Mouse (Mus musculus) embryonic facial prominence, embryonic 15.5 days (tissue): ENCODE results near the gene Ptgds. TPM values are rescaled to one million over a fixed set of nuclear protein-coding genes. Genes with fewer than 3 reads are reported as not detected.

Source experiments
- ATAC-seq: fragments of 200-750 bp; cut with Nextera tagmentation; 2 replicates; pipeline ENCODE4 v1.8.0; 2017; ENCODE audit warnings: low read depth, moderate TSS enrichment; ENCODE audit not compliant: insufficient number of reproducible peaks, low FRiP score, low TSS enrichment
- H3K27ac ChIP-seq: fragments of 300-500 bp; sonication (generic); replicated peaks from 2 replicates; pipeline ENCODE4 v1.5.1; 2015; ENCODE audit warnings: mild to moderate bottlenecking, inconsistent platforms
- H3K27me3 ChIP-seq: fragments of 300-500 bp; sonication (generic); 2 replicates; pipeline ENCODE4 v1.6.1; 2015; ENCODE audit warnings: inconsistent platforms
- H3K36me3 ChIP-seq: fragments of 300-500 bp; sonication (generic); 2 replicates; pipeline ENCODE4 v1.6.1; 2015; ENCODE audit warnings: mild to moderate bottlenecking, inconsistent platforms
- H3K4me1 ChIP-seq: fragments of 300-500 bp; sonication (generic); 2 replicates; pipeline ENCODE4 v1.6.1; 2015; ENCODE audit warnings: inconsistent platforms
- H3K4me2 ChIP-seq: fragments of 300-500 bp; sonication (generic); replicated peaks from 2 replicates; pipeline ENCODE4 v1.6.1; 2015; ENCODE audit warnings: mild to moderate bottlenecking, inconsistent platforms
- H3K4me3 ChIP-seq: fragments of 300-500 bp; sonication (generic); replicated peaks from 2 replicates; pipeline ENCODE4 v1.5.1; 2015; ENCODE audit warnings: mild to moderate bottlenecking, inconsistent platforms
- H3K9ac ChIP-seq: fragments of 300-500 bp; sonication (generic); 2 replicates; pipeline ENCODE4 v1.6.1; 2015; ENCODE audit warnings: inconsistent platforms
- H3K9me3 ChIP-seq: fragments of 300-500 bp; sonication (generic); replicated peaks from 2 replicates; pipeline ENCODE4 v1.6.1; 2016; ENCODE audit warnings: inconsistent platforms
- WGBS: fragments of 180-500 bp; shearing (Covaris S2); methylation state at CpG from one replicate; pipeline ENCODE4 v1.1.7; 2015; 5-methylcytosine and 5-hydroxymethylcytosine counted together
- microRNA-seq: library from miRNA; unstranded; fragments of <30 nt; microRNA quantifications from one replicate; pipeline ENCODE4, GENCODE M21; 2016; ENCODE audit warnings: borderline number of aligned reads
- polyA plus RNA-seq: library from polyadenylated mRNA; unstranded; fragments of >200 nt; fragmentation: Nextera tagmentation; extraction: Ambion mirVana; gene quantifications from 2 replicates; pipeline ENCODE4 v1.2.1, GENCODE M21; 2015

Gene Ptgds
- polyA plus RNA-seq, 1 experiment from 2014 or later: 20.8 TPM

GRCm38 (mm10) chr2:25423626-25424025 lies 46.2 kb downstream of the Ptgds start:
- H3K4me1 ChIP-seq: peaks cover 11% of the 10 kb centered on the region; the same call in 1 of the 2 replicates
- H3K9me3 ChIP-seq: no peaks in the 10 kb centered on the region
- no peak overlapping the region for H3K27ac ChIP-seq
- H3K36me3 ChIP-seq: no peaks in the 10 kb centered on the region
- no peak for ATAC-seq
- H3K27me3 ChIP-seq: peaks cover 29% of the 10 kb centered on the region
- H3K9ac ChIP-seq: no peak overlapping the region
- H3K4me2 ChIP-seq: no peak overlapping the region
- 71% methylated on average over 1 of the region's 1 CpGs for WGBS
- no peak overlapping the region for H3K4me3 ChIP-seq

- Histone ChIP-seq H3K9me3 (no peaks in the 10 kb centered on the region), H3K4me1 (0 out of 2 replicates have a peak, but pooled peaks cover 8% of the 10 kb centered on the region), H3K4me2 (no peak within 1 kb of the TSS), H3K27me3 (peaks cover 29% of the 10 kb centered on the region), H3K4me3 (no peak within 1 kb of the TSS), H3K36me3 (no peaks in the 10 kb centered on the region), H3K27ac (no peak within 1 kb of the TSS), H3K9ac (no peak within 1 kb of the TSS)
- 60% methylated on average over 17 of the region's 17 CpGs for whole genome bisulfite sequencing
- no peak for ATAC-seq
Measured at GRCm38 (mm10) chr2:25422587-25423410, 47.0 kb downstream of the Ptgds start, which contains the start of gene Fut7. TSS of gene Fut7 (plus strand) at chr2:25423267.

- no peak for ATAC-seq
- Histone ChIP-seq H3K27ac (no peak overlapping the region), H3K36me3 (no peaks in the 10 kb centered on the region), H3K4me1 (0 out of 2 replicates have a peak, but pooled peaks cover 8% of the 10 kb centered on the region), H3K9ac (no peak overlapping the region), H3K27me3 (peaks cover 29% of the 10 kb centered on the region), H3K9me3 (no peaks in the 10 kb centered on the region), H3K4me2 (no peak overlapping the region), H3K4me3 (no peak overlapping the region)
- WGBS: 19% methylated on average over 3 of the region's 3 CpGs
Measured at GRCm38 (mm10) chr2:25421896-25422295, 48.0 kb downstream of the Ptgds start.

- Histone ChIP-seq H3K27ac (no peak overlapping the region), H3K4me2 (no peak overlapping the region), H3K9ac (no peak overlapping the region), H3K4me1 (0 out of 2 replicates have a peak, but pooled peaks cover 4% of the 10 kb centered on the region), H3K4me3 (no peak overlapping the region), H3K9me3 (no peaks in the 10 kb centered on the region), H3K27me3 (no peaks in the 10 kb centered on the region), H3K36me3 (no peaks in the 10 kb centered on the region)
- WGBS: 16% methylated on average over 3 of the region's 3 CpGs
- ATAC-seq: no peak
Measured at GRCm38 (mm10) chr2:25417426-25417825, 52.4 kb downstream of the Ptgds start.

Small RNA genes within 50 kb of the gene (microRNA-seq; reads per million reads assigned to microRNA genes)
- gene Mir3087: not detected

Other genes starting within 250 kb of the Ptgds start
- gene Tubb4b, start 245.3 kb downstream of the Ptgds start, polyA plus RNA-seq: 590 and 660 TPM in 2 replicates
- gene Slc34a3, start 235.7 kb downstream of the Ptgds start, polyA plus RNA-seq: not detected in 2 replicates
- gene Rnf224, start 233.3 kb downstream of the Ptgds start, polyA plus RNA-seq: 0.20 and 0.24 TPM in 2 replicates
- gene Rnf208, start 227.8 kb downstream of the Ptgds start, polyA plus RNA-seq: 18.4 and 22.9 TPM in 2 replicates
- 53.3 and 54.0 TPM in 2 replicates for gene Cysrt1, start 227.6 kb downstream of the Ptgds start, polyA plus RNA-seq
- gene AL732309.1, start 223.2 kb downstream of the Ptgds start, polyA plus RNA-seq: 8.2 and 9.4 TPM in 2 replicates
- 23.8 and 25.6 TPM in 2 replicates for gene Tmem203, start 214.6 kb downstream of the Ptgds start, polyA plus RNA-seq
- gene Tprn, start 207.4 kb downstream of the Ptgds start, polyA plus RNA-seq: 10.2 TPM in 2 replicates
- gene Ssna1, start 197.6 kb downstream of the Ptgds start, polyA plus RNA-seq: 258 and 263 TPM in 2 replicates
- 134 and 136 TPM in 2 replicates for gene Anapc2, start 197.6 kb downstream of the Ptgds start, polyA plus RNA-seq
- not detected in 2 replicates for gene Tmem210, start 181.9 kb downstream of the Ptgds start, polyA plus RNA-seq
- 4.9 and 5.2 TPM in 2 replicates for gene Lrrc26, start 180.1 kb downstream of the Ptgds start, polyA plus RNA-seq
- gene Grin1, start 150.9 kb downstream of the Ptgds start, polyA plus RNA-seq: 0.33 and 0.71 TPM in 2 replicates
- gene Man1b1, start 137.7 kb downstream of the Ptgds start, polyA plus RNA-seq: 54.4 and 55.5 TPM in 2 replicates
- 24.6 and 25.5 TPM in 2 replicates for gene Dpp7, start 113.7 kb downstream of the Ptgds start, polyA plus RNA-seq
- 18.4 and 21.7 TPM in 2 replicates for gene Uap1l1, start 104.4 kb downstream of the Ptgds start, polyA plus RNA-seq
- gene Sapcd2, start 97.7 kb downstream of the Ptgds start, polyA plus RNA-seq: 29.2 and 32.8 TPM in 2 replicates
- gene Entpd2, start 74.2 kb downstream of the Ptgds start, polyA plus RNA-seq: 7.4 and 9.0 TPM in 2 replicates
- gene Npdc1, start 70.7 kb downstream of the Ptgds start, polyA plus RNA-seq: 64.9 and 67.8 TPM in 2 replicates
- gene Fut7, start 46.8 kb downstream of the Ptgds start, polyA plus RNA-seq: 0.08 and 0.20 TPM in 2 replicates
- 4.0 and 4.1 TPM in 2 replicates for gene Abca2, start 41.3 kb downstream of the Ptgds start, polyA plus RNA-seq
- gene Clic3, start 13.2 kb downstream of the Ptgds start, polyA plus RNA-seq: 72.8 and 75.5 TPM in 2 replicates
- gene Paxx, start 9.0 kb downstream of the Ptgds start, polyA plus RNA-seq: 48.7 and 49.1 TPM in 2 replicates
- not detected in 2 replicates for gene Lcn12, start 23.9 kb upstream of the Ptgds start, polyA plus RNA-seq
- gene Fbxw5, start 30.7 kb upstream of the Ptgds start, polyA plus RNA-seq: 81.2 and 96.3 TPM in 2 replicates
- 5.6 and 7.2 TPM in 2 replicates for gene C8g, start 31.7 kb upstream of the Ptgds start, polyA plus RNA-seq
- 34.8 and 36.2 TPM in 2 replicates for gene Traf2, start 76.9 kb upstream of the Ptgds start, polyA plus RNA-seq
- gene Edf1, start 87.8 kb upstream of the Ptgds start, polyA plus RNA-seq: 355 and 373 TPM in 2 replicates
- 3.3 and 4.9 TPM in 2 replicates for gene Mamdc4, start 104.8 kb upstream of the Ptgds start, polyA plus RNA-seq
- 147 and 157 TPM in 2 replicates for gene Phpt1, start 105.2 kb upstream of the Ptgds start, polyA plus RNA-seq
- 0.60 and 0.63 TPM in 2 replicates for gene Ajm1, start 111.7 kb upstream of the Ptgds start, polyA plus RNA-seq
- gene Rabl6, start 138.5 kb upstream of the Ptgds start, polyA plus RNA-seq: 82.1 and 83.3 TPM in 2 replicates
- gene Ccdc183, start 147.6 kb upstream of the Ptgds start, polyA plus RNA-seq: 0.29 and 0.42 TPM in 2 replicates
- 28.6 and 30.5 TPM in 2 replicates for gene Tmem141, start 152.0 kb upstream of the Ptgds start, polyA plus RNA-seq
- 2.8 and 3.5 TPM in 2 replicates for gene Fcna, start 158.0 kb upstream of the Ptgds start, polyA plus RNA-seq
- not detected in 2 replicates for gene Lcn8, start 183.1 kb upstream of the Ptgds start, polyA plus RNA-seq
- gene Lcn5, start 187.9 kb upstream of the Ptgds start, polyA plus RNA-seq: not detected in 2 replicates
- gene Lcn6, start 206.7 kb upstream of the Ptgds start, polyA plus RNA-seq: not detected in 2 replicates
- not detected in 2 replicates for gene Lcn10, start 212.7 kb upstream of the Ptgds start, polyA plus RNA-seq
- not detected in 2 replicates for gene Obp2a, start 230.0 kb upstream of the Ptgds start, polyA plus RNA-seq
- gene Bmyc, start 236.7 kb upstream of the Ptgds start, polyA plus RNA-seq: 91.8 and 93.2 TPM in 2 replicates